Mouse (Mus musculus) forebrain, postnatal 0 days (tissue): ENCODE measurements around the gene Aldh1l1. TPM values are rescaled to one million over a fixed set of nuclear protein-coding genes. Genes with fewer than 3 reads are reported as not detected.

Source experiments
- ATAC-seq: fragments of 200-750 bp; cut with Nextera tagmentation; 2 replicates; pipeline ENCODE4 v1.8.0; 2017; ENCODE audit warnings: mild to moderate bottlenecking, moderate library complexity
- DNase-seq: peaks from one replicate; pipeline ENCODE4 v3.0.0-alpha.2; 2015
- H3K27ac ChIP-seq: fragments of 300-500 bp; sonication (generic); 2 replicates; pipeline ENCODE4 v1.5.1; 2014; ENCODE audit warnings: low read depth, mild to moderate bottlenecking, antibody characterized with exemption, low read length, moderate library complexity, mixed read lengths
- H3K27me3 ChIP-seq: fragments of 300-500 bp; sonication (generic); 2 replicates; pipeline ENCODE4 v1.6.1; 2014; ENCODE audit warnings: mild to moderate bottlenecking, low read length, mixed read lengths; ENCODE audit not compliant: insufficient read depth
- H3K36me3 ChIP-seq: fragments of 300-500 bp; sonication (generic); 2 replicates; pipeline ENCODE4 v1.6.1; 2014; ENCODE audit warnings: mild to moderate bottlenecking, moderate library complexity; ENCODE audit not compliant: insufficient read depth
- H3K4me1 ChIP-seq: fragments of 300-500 bp; sonication (generic); 2 replicates; pipeline ENCODE4 v1.6.1; 2014; ENCODE audit warnings: antibody characterized with exemption; ENCODE audit not compliant: insufficient read depth
- H3K4me2 ChIP-seq: fragments of 300-500 bp; sonication (generic); 2 replicates; pipeline ENCODE4 v1.6.1; 2014; ENCODE audit warnings: low read depth, mild to moderate bottlenecking, moderate library complexity
- H3K4me3 ChIP-seq: fragments of 300-500 bp; sonication (generic); 2 replicates; pipeline ENCODE4 v1.5.1; 2014; ENCODE audit warnings: low read depth, low read length, mixed read lengths
- H3K9ac ChIP-seq: fragments of 300-500 bp; sonication (generic); 2 replicates; pipeline ENCODE4 v1.6.1; 2014; ENCODE audit warnings: mild to moderate bottlenecking
- H3K9me3 ChIP-seq: fragments of 300-500 bp; sonication (generic); 2 replicates; pipeline ENCODE4 v1.6.1; 2016; ENCODE audit warnings: low read length
- CTCF ChIP-seq: sonication (generic); IDR thresholded peaks from 2 replicates; pipeline ENCODE4 v1.5.1; 2016; ENCODE audit warnings: antibody characterized with exemption, control low read depth, low read depth
- WGBS: fragments of 180-500 bp; shearing (Covaris S2); extraction: QIAGEN DNeasy Blood & Tissue Kit; methylation state at CpG from one replicate; pipeline ENCODE4 v1.1.7; 2014; 5-methylcytosine and 5-hydroxymethylcytosine counted together
- polyA plus RNA-seq: library from polyadenylated mRNA; unstranded; fragments of >200 nt; fragmentation: Nextera tagmentation; extraction: Ambion mirVana; gene quantifications from 2 replicates; pipeline ENCODE4 v1.2.1, GENCODE M21; 2015
- total RNA-seq: library from RNA; depleted of rRNA; stranded (reverse); fragments of >200 nt; gene quantifications from 2 replicates; pipeline ENCODE4 v1.2.3, GENCODE M21; 2014

Gene Aldh1l1
- total and polyA plus RNA-seq, 2 experiments from 2014 or later: 67.8 to 71.3 TPM

DNA sequence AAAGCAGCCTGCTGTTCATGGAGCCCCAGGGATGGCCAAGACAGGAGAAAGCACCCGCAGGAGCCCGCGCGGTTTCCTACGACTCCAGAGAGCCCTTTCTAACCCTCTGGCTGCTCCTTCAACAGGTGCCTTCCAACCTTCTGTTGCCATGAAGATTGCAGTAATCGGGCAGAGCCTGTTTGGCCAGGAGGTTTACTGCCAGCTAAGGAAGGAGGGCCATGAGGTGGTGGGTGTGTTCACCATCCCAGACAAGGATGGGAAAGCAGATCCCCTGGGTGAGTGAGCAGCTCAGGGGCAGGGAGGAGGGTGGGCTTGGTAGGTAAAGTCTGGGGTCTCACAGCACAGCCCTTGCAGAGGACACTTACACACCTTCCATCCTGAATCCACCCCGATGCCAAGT is 70.8 kb downstream of the Aldh1l1 start:
- no peaks in the 10 kb centered on the region for H3K36me3 ChIP-seq
- no peaks in the 10 kb centered on the region for H3K4me1 ChIP-seq
- H3K4me3 ChIP-seq: no peak overlapping the region
- H3K27ac ChIP-seq: no peak overlapping the region
- H3K27me3 ChIP-seq: no peaks in the 10 kb centered on the region
- H3K9me3 ChIP-seq: no peaks in the 10 kb centered on the region
- DNase-seq: no peak
- no peak for ATAC-seq
- H3K4me2 ChIP-seq: no peak overlapping the region
- no peak overlapping the region for H3K9ac ChIP-seq
- 92% methylated on average over 7 of the region's 7 CpGs for WGBS
- no peak for TF ChIP-seq CTCF

DNA sequence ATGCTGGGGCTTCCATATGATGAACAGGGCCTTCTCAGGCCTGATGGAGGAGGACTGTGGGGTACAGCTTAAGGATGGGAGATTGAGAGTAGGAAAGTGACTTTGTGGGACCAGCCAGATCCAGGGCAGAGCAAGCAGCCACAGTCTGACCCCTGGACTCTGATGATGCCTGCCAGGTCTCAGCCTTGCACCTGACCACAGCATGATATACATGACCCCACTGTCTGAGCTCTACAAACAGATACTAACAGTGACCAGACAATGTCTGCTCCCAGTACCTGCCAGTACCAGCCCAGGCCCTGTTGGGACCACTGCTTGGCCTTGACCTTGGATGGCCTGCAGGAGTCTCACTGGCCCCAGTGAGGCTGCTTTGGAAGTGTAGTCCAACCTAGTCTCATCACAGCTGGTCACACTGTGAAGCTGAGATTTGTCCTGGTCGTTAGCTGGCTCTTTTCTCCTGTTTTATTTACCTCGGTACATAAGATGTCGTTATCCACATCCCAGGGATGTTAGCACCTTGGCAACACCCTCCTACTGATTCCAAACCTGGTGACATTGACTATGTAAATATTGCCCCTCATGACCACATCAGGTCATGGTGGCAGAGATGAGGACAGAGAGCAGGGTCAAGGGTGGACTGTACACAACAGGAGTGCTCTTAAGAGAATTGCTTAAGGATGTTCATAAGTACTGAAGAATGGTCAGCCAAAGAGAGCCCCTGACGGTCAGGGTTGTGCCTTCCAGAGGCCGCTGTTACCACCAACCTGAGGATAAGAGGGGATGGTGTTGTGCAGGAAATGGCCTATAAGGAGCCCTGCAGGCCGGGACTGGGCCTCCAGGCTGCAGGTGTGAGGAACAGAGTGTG is 71.8 kb downstream of the Aldh1l1 start:
- H3K4me2 ChIP-seq: no peak overlapping the region
- no peak overlapping the region for H3K27ac ChIP-seq
- no peaks in the 10 kb centered on the region for H3K27me3 ChIP-seq
- no peaks in the 10 kb centered on the region for H3K36me3 ChIP-seq
- no peaks in the 10 kb centered on the region for H3K9me3 ChIP-seq
- 66% methylated on average over 6 of the region's 6 CpGs for WGBS
- no peaks in the 10 kb centered on the region for H3K4me1 ChIP-seq
- H3K4me3 ChIP-seq: no peak overlapping the region
- DNase-seq (no peak), ATAC-seq (no peak)
- no peak for TF ChIP-seq CTCF
- H3K9ac ChIP-seq: no peak overlapping the region

DNA sequence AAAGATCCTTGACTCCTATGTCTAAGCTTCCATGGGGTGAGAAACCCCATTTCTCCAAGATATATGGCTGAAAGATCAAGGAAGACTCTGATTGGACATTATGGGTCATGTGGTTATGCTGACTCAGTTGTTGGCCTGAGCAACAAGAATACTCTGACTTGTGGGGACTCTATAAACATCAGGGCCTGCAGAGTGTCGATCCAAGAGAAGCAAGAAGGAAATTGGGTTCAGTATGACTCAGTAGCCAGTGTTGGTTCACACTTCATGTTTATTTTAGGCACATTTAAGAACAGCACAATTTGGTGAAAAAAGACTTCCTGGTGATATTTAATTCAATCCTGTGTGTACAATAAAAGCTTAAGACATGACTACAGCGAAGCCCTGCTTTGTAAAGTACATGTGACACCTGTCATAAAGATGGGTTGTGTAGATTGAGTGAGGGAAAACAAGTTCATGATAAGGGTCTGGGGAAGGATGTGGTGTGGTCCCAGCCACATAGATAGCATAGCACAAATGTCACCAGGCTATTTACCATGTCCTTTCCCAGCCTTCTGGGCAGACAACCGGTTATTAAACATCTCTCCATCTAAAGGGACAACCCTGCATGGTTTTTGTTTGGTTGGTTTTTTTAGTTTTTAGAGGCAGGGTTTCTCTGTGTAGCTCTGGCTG is 74.3 kb downstream of the Aldh1l1 start:
- Histone ChIP-seq H3K36me3 (no peaks in the 10 kb centered on the region), H3K4me2 (no peak overlapping the region), H3K4me1 (no peaks in the 10 kb centered on the region), H3K9ac (no peak overlapping the region), H3K4me3 (no peak overlapping the region), H3K9me3 (no peaks in the 10 kb centered on the region), H3K27ac (no peak overlapping the region), H3K27me3 (no peaks in the 10 kb centered on the region)
- TF ChIP-seq CTCF: no peak
- DNase-seq (no peak), ATAC-seq (no peak)
- 80% methylated on average over 3 of the region's 3 CpGs for WGBS

DNA sequence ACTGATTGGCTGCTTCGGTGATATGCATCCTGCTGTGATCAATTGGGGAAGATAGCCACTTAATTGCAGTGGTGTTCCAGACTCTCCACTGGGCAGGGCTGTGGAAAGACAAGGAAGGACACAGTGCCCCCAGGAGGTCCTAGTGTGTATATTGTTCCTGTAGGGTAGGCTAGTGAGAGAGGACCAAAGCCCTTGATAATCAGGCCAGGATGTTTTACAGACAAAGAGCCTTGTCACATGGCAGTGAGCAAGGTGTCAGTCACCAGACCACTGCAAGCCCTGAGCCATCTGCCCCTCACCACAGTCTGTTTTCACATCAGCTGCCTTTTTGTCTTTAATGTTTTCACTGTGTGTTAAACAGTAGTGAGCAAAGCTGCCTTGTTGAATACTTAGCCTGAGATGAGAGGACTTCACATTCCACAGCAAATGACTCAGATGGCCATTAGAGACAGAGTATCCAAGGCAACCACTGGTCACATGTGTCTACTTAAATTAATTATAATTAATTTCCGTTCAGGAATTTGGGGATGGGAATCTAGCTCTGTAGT is 75.1 kb downstream of the Aldh1l1 start:
- WGBS: 18% methylated on average over 2 of the region's 2 CpGs
- DNase-seq: peak; percentile 24
- no peak overlapping the region for H3K4me3 ChIP-seq
- H3K4me1 ChIP-seq: no peaks in the 10 kb centered on the region
- H3K9me3 ChIP-seq: no peaks in the 10 kb centered on the region
- H3K36me3 ChIP-seq: no peaks in the 10 kb centered on the region
- no peak overlapping the region for H3K4me2 ChIP-seq
- H3K9ac ChIP-seq: no peak overlapping the region
- no peaks in the 10 kb centered on the region for H3K27me3 ChIP-seq
- no peak overlapping the region for H3K27ac ChIP-seq
- peak; percentile 78 for ATAC-seq
- peak; percentile 44 for TF ChIP-seq CTCF

DNA sequence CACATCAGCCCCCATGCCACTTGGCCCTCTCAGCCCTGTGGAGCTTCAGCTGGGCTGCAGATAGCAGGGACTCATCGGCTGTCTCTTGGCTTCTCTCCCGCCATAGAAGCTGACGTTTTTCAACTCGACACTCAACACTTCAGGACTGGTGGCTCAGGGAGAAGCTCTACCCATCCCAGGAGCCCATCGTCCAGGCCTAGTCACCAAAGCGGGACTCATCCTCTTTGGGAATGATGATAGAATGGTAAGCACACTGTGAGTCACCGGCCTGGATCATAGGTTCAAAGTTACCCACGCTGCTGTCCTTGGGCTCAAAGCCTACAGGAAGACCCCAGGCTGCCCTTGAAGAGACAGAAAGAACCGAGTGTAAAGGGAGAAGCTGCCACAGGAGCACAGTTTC is 78.0 kb downstream of the Aldh1l1 start:
- no peak overlapping the region for H3K4me3 ChIP-seq
- no peaks in the 10 kb centered on the region for H3K4me1 ChIP-seq
- no peaks in the 10 kb centered on the region for H3K36me3 ChIP-seq
- ATAC-seq (no peak), DNase-seq (no peak)
- WGBS: 84% methylated on average over 9 of the region's 9 CpGs
- H3K4me2 ChIP-seq: no peak overlapping the region
- H3K9me3 ChIP-seq: no peaks in the 10 kb centered on the region
- TF ChIP-seq CTCF: no peak
- H3K27me3 ChIP-seq: no peaks in the 10 kb centered on the region
- H3K27ac ChIP-seq: no peak overlapping the region
- no peak overlapping the region for H3K9ac ChIP-seq

DNA sequence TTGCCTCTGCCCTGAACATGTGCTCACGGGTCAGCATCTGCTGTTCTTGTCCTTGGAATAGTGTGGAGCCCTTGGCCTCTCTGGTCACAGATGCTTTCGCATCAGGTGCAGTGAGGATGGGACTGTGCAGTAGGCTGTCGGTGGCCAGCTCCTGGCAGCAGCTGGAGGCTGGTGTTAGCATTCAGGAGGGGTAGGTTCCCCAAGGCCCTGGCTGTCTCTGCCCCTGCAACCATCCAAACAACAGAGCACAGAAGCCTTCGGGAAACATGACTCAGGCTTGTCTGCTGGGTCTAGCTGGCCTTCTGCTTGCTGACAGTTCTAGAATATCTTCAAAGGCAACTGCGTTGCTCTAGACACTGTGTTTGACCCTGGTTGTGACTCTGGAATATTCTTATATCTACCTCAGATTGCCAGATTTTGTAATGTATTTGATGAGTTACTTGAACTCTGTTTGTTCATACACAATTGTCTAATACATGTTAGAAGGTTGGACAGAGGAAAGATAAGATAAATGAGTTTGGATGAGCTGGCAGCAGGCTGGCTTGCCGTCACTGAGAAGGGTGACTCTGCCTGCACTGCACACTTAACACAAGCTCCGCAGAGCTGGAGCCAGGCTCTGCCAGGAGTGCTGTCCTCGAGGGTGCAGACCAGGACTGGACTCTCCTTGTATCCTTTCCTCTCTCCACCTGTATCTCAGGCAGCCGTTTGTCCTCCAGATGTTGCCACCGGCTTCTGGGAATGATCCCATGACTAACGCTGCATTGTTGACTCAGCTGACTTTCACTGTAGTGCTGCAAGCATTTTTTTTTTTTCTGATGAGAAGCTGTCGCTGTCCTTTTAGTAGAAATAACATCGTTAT is 79.4 kb downstream of the Aldh1l1 start:
- no peak for DNase-seq
- 51% methylated on average over 13 of the region's 13 CpGs for WGBS

More for the DNA sequence above, 79.4 kb downstream of the Aldh1l1 start:
- H3K27me3 ChIP-seq: no peaks in the 10 kb centered on the region
- no peak overlapping the region for H3K4me3 ChIP-seq
- no peak overlapping the region for H3K4me2 ChIP-seq
- H3K27ac ChIP-seq: no peak overlapping the region
- no peaks in the 10 kb centered on the region for H3K36me3 ChIP-seq
- no peak overlapping the region for H3K9ac ChIP-seq
- no peak for ATAC-seq
- TF ChIP-seq CTCF: no peak
- H3K9me3 ChIP-seq: no peaks in the 10 kb centered on the region
- H3K4me1 ChIP-seq: no peaks in the 10 kb centered on the region
